Mouse (Mus musculus) MEL (cell line): ENCODE data around the gene Pianp. TPM values are rescaled to one million over a fixed set of nuclear protein-coding genes. Genes with fewer than 3 reads are reported as not detected.
A peak's percentile ranks its signal among the peaks of the same experiment; 100 is the strongest.

ENCODE experiments used
- DNase-seq: peaks from one replicate; pipeline ENCODE4 v3.0.0; 2011; ENCODE audit warnings: low read depth, low spot score
- H3K27ac ChIP-seq: 2 replicates; pipeline ENCODE4 v1.5.1; 2012; ENCODE audit warnings: low read depth, mild to moderate bottlenecking, control low read depth, low read length, moderate library complexity; ENCODE audit not compliant: control insufficient read depth
- H3K27me3 ChIP-seq, 2 experiments: fragments of 150-350 bp in 1 of 2; sonication (generic) in 1 of 2; 2 replicates each; pipeline ENCODE4 v1.6.1; 2012; ENCODE audit warnings: low read length in 2 of 2, mild to moderate bottlenecking in 2 of 2, improper control_type of control experiment in 1 of 2, moderate library complexity in 1 of 2; ENCODE audit not compliant: insufficient read depth in 2 of 2, control insufficient read depth in 1 of 2
- H3K36me3 ChIP-seq, 2 experiments: 2 replicates each; pipeline ENCODE4 v1.6.1; 2012 to 2014; ENCODE audit warnings: low read length in 2 of 2, improper control_type of control experiment in 1 of 2, inconsistent platforms in 1 of 2, mild to moderate bottlenecking in 1 of 2; ENCODE audit not compliant: insufficient read depth in 2 of 2, control insufficient read depth in 1 of 2
- H3K4me1 ChIP-seq, 2 experiments: fragments of 150-350 bp in 1 of 2; sonication (generic) in 1 of 2; 2 replicates each; pipeline ENCODE4 v1.6.1; 2012; ENCODE audit warnings: low read length in 2 of 2, improper control_type of control experiment in 1 of 2, mild to moderate bottlenecking in 1 of 2; ENCODE audit not compliant: insufficient read depth in 2 of 2, control insufficient read depth in 1 of 2
- H3K4me3 ChIP-seq, 2 experiments: fragments of 150-350 bp in 1 of 2; sonication (generic) in 1 of 2; 2 replicates each; pipeline ENCODE4 v1.5.1; 2012; ENCODE audit warnings: low read depth in 2 of 2, low read length in 2 of 2, mild to moderate bottlenecking in 2 of 2, moderate library complexity in 2 of 2, control low read depth in 1 of 2, improper control_type of control experiment in 1 of 2; ENCODE audit not compliant: control insufficient read depth in 1 of 2, insufficient read depth in 1 of 2
- H3K79me2 ChIP-seq: 2 replicates; pipeline ENCODE4 v1.6.1; 2012; ENCODE audit warnings: mild to moderate bottlenecking, low read length, moderate library complexity; ENCODE audit not compliant: control insufficient read depth, poor library complexity, insufficient read depth
- H3K9ac ChIP-seq: 2 replicates; pipeline ENCODE4 v1.6.1; 2012; ENCODE audit warnings: low read depth, mild to moderate bottlenecking, control low read depth, low read length, moderate library complexity; ENCODE audit not compliant: control insufficient read depth, poor library complexity, severe bottlenecking
- H3K9me3 ChIP-seq: fragments of 150-350 bp; sonication (generic); replicated peaks from 2 replicates; pipeline ENCODE4 v1.6.1; 2012; ENCODE audit warnings: mild to moderate bottlenecking, low read length, improper control_type of control experiment, moderate library complexity; ENCODE audit not compliant: insufficient read depth
- BHLHE40 ChIP-seq: IDR thresholded peaks from 2 replicates; pipeline ENCODE4 v1.6.1; 2012; ENCODE audit warnings: low read depth, mild to moderate bottlenecking, inconsistent platforms, low read length, improper control_type of control experiment, borderline replicate concordance
- CHD1 ChIP-seq: IDR thresholded peaks from 2 replicates; pipeline ENCODE4 v1.6.1; 2012; ENCODE audit warnings: low read depth, mild to moderate bottlenecking, inconsistent platforms, low read length, improper control_type of control experiment
- CHD2 ChIP-seq: IDR thresholded peaks from 2 replicates; pipeline ENCODE4 v1.6.1; 2011; ENCODE audit warnings: low read length, improper control_type of control experiment
- CTCF ChIP-seq, 3 experiments: IDR thresholded peaks in 2 of 3; conservative IDR thresholded peaks in 1 of 3; 2 replicates each; pipeline ENCODE4 v1.5.1; 2011 to 2012; ENCODE audit warnings: low read length in 3 of 3, low read depth in 2 of 3, mild to moderate bottlenecking in 2 of 3, improper control_type of control experiment in 1 of 3, inconsistent platforms in 1 of 3, mixed read lengths in 1 of 3, moderate library complexity in 1 of 3; ENCODE audit not compliant: control insufficient read depth in 1 of 3, insufficient read depth in 1 of 3, poor library complexity in 1 of 3, severe bottlenecking in 1 of 3
- E2F4 ChIP-seq: IDR thresholded peaks from 2 replicates; pipeline ENCODE4 v1.6.1; 2011; ENCODE audit warnings: low read depth, low read length, improper control_type of control experiment, borderline replicate concordance
- ELF1 ChIP-seq: IDR thresholded peaks from 2 replicates; pipeline ENCODE4 v1.6.1; 2014; ENCODE audit warnings: low read depth, mild to moderate bottlenecking, inconsistent platforms, low read length, improper control_type of control experiment, moderate library complexity
- EP300 ChIP-seq, 2 experiments: IDR thresholded peaks; 2 replicates each; pipeline ENCODE4 v1.6.1; 2011; ENCODE audit warnings: improper control_type of control experiment in 2 of 2, low read length in 2 of 2, low read depth in 1 of 2, mild to moderate bottlenecking in 1 of 2
- GABPA ChIP-seq: IDR thresholded peaks from 2 replicates; pipeline ENCODE4 v1.6.1; 2012; ENCODE audit warnings: low read depth, mild to moderate bottlenecking, inconsistent platforms, low read length, improper control_type of control experiment, moderate library complexity
- GATA1 ChIP-seq: IDR thresholded peaks from 2 replicates; pipeline ENCODE4 v1.6.1; 2011; ENCODE audit warnings: low read depth, low read length, improper control_type of control experiment
- HCFC1 ChIP-seq: IDR thresholded peaks from 2 replicates; pipeline ENCODE4 v1.6.1; 2012; ENCODE audit warnings: low read depth, mild to moderate bottlenecking, inconsistent platforms, low read length, improper control_type of control experiment, moderate library complexity
- JUND ChIP-seq: IDR thresholded peaks from 2 replicates; pipeline ENCODE4 v1.6.1; 2011; ENCODE audit warnings: low read depth, mild to moderate bottlenecking, improper control_type of control experiment, low read length
- MAFK ChIP-seq: IDR thresholded peaks from 2 replicates; pipeline ENCODE4 v1.6.1; 2011; ENCODE audit warnings: low read depth, mild to moderate bottlenecking, low read length, improper control_type of control experiment, borderline replicate concordance
- MAX ChIP-seq: IDR thresholded peaks from 2 replicates; pipeline ENCODE4 v1.6.1; 2011; ENCODE audit warnings: low read length, improper control_type of control experiment
- MAZ ChIP-seq: IDR thresholded peaks from 2 replicates; pipeline ENCODE4 v1.6.1; 2012; ENCODE audit warnings: low read depth, mild to moderate bottlenecking, inconsistent platforms, low read length, improper control_type of control experiment
- MEF2A ChIP-seq: IDR thresholded peaks from 2 replicates; pipeline ENCODE4 v1.6.1; 2014; ENCODE audit warnings: low read depth, mild to moderate bottlenecking, inconsistent platforms, low read length, improper control_type of control experiment; ENCODE audit not compliant: poor library complexity, insufficient replicate concordance, severe bottlenecking; ENCODE audit errors: extremely low read depth
- MXI1 ChIP-seq: IDR thresholded peaks from 2 replicates; pipeline ENCODE4 v1.6.1; 2011; ENCODE audit warnings: mild to moderate bottlenecking, low read depth, low read length, improper control_type of control experiment
- MYB ChIP-seq: IDR thresholded peaks from 2 replicates; pipeline ENCODE4 v1.6.1; 2011; ENCODE audit warnings: mild to moderate bottlenecking, low read depth, low read length, improper control_type of control experiment
- MYC ChIP-seq: IDR thresholded peaks from 2 replicates; pipeline ENCODE4 v1.6.1; 2011; ENCODE audit warnings: low read depth, mild to moderate bottlenecking, low read length, improper control_type of control experiment, moderate library complexity
- NRF1 ChIP-seq: IDR thresholded peaks from 2 replicates; pipeline ENCODE4 v1.6.1; 2014; ENCODE audit warnings: low read depth, mild to moderate bottlenecking, inconsistent platforms, low read length, improper control_type of control experiment, moderate library complexity; ENCODE audit not compliant: poor library complexity, insufficient read depth, severe bottlenecking
- POLR2A ChIP-seq, 2 experiments: IDR thresholded peaks; 2 replicates each; pipeline ENCODE4 v1.6.1; 2011 to 2012; ENCODE audit warnings: low read length in 2 of 2, mild to moderate bottlenecking in 2 of 2, control low read depth in 1 of 2, improper control_type of control experiment in 1 of 2, low read depth in 1 of 2, moderate library complexity in 1 of 2; ENCODE audit not compliant: control insufficient read depth in 1 of 2, insufficient read depth in 1 of 2, poor library complexity in 1 of 2
- POLR2AphosphoS2 ChIP-seq: IDR thresholded peaks from 2 replicates; pipeline ENCODE4 v1.6.1; 2011; ENCODE audit warnings: low read length, improper control_type of control experiment
- POLR2AphosphoS5 ChIP-seq: IDR thresholded peaks from 2 replicates; pipeline ENCODE4 v1.6.1; 2012; ENCODE audit warnings: low read depth, borderline replicate concordance, mild to moderate bottlenecking, inconsistent platforms, low read length, moderate library complexity, mixed read lengths
- SIN3A ChIP-seq: IDR thresholded peaks from 2 replicates; pipeline ENCODE4 v1.6.1; 2012; ENCODE audit warnings: low read length, improper control_type of control experiment, inconsistent platforms
- SMC3 ChIP-seq: IDR thresholded peaks from 2 replicates; pipeline ENCODE4 v1.6.1; 2011; ENCODE audit warnings: low read depth, low read length, improper control_type of control experiment
- TAL1 ChIP-seq: IDR thresholded peaks from 2 replicates; pipeline ENCODE4 v1.6.1; 2012; ENCODE audit warnings: mild to moderate bottlenecking, inconsistent platforms, low read length, moderate library complexity, mixed read lengths
- TBP ChIP-seq: IDR thresholded peaks from 2 replicates; pipeline ENCODE4 v1.8.0; 2011; ENCODE audit warnings: low read depth, low read length, improper control_type of control experiment
- UBTF ChIP-seq: IDR thresholded peaks from 2 replicates; pipeline ENCODE4 v1.6.1; 2012; ENCODE audit warnings: low read depth, mild to moderate bottlenecking, inconsistent platforms, low read length, improper control_type of control experiment, moderate library complexity, borderline replicate concordance; ENCODE audit not compliant: insufficient read depth
- ZKSCAN1 ChIP-seq: IDR thresholded peaks from 2 replicates; pipeline ENCODE4 v1.6.1; 2012; ENCODE audit warnings: low read depth, mild to moderate bottlenecking, inconsistent platforms, low read length, improper control_type of control experiment, moderate library complexity
- polyA plus RNA-seq, 2 experiments: library from polyadenylated mRNA; stranded (reverse) in 1 of 2; unstranded in 1 of 2; fragments of >175 nt in 1 of 2; fragments of >200 nt in 1 of 2; gene quantifications; 2 replicates each; pipeline versions ENCODE4 v1.2.1 to v1.2.4; 2012; ENCODE audit warnings: low replicate concordance in 2 of 2, low read depth in 1 of 2; ENCODE audit not compliant: insufficient read length in 2 of 2, insufficient read depth in 1 of 2, missing spikeins in 1 of 2
- total RNA-seq: library from RNA; depleted of rRNA; stranded (reverse); fragments of 300-350 nt; gene quantifications from 2 replicates; pipeline ENCODE4 v1.2.3, GENCODE M21; 2012

Gene Pianp
- total and polyA plus RNA-seq, 3 experiments: 0.19 to 5.5 TPM; not detected in 1

DNA sequence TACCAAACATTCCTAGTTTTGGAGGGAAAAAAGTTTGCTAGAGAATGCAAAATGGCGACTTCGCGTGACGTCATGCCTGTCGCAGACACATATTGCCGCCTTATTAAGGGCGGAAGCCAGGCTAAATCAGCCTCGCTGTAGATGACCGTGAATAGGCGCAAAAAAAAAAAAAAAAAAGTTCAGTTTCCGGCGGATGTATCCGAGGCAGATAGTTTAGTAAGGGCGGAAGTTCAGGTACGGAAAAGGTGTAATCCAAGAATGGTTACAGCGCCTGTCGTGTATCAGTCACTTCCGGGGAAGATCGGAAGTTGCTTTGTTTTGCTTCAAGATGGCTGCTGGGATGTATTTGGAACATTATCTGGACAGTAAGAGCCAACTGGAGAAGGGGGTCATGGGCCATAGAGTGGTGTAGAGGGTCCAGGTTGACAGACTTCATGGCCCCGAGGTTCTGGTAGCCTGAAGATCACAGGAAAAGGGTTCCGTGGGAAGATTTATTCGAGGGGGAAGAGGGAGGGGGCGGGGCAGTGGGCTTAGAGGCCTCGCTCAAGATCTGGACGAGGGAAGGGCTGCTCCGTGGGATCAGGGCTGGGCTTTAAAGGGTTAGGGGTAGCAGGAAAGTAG lies 43.1 kb downstream of the Pianp start, which contains the start of gene Ing4 (continued):
- TF ChIP-seq CTCF (IDR thresholded peaks at IDR 0.05 in 2 of 3, conservative IDR thresholded peaks at IDR 0.05 in 1 of 3; ENCODE audit: control insufficient read depth in 1 of 3, insufficient read depth in 1 of 3, low read depth in 2 of 3, low read length in 3 of 3, poor library complexity in 1 of 3, severe bottlenecking in 1 of 3) (no peak), CHD2 (no peak)

DNA sequence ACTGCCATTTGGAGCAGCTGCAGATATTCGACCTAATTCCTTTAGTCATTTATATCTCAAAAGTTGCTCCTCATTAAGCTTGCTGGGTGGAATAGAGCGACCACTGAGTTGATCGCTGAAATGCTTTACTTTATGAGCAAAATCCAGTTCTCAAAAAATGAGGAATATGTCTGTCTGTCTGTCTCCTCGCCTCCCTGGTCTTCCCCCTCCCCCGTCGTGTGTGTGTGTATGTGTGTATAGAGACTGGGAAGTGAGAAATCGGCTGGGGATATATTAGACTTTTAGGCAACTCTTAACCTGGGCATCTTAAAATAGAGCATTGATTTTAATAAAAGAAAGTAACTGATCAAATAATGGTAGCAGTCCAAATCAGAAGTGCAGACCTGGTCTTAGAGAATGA lies 43.7 kb downstream of the Pianp start:
- peaks cover 5% of the 10 kb centered on the region; the same call in 1 of the 2 replicates for H3K79me2 ChIP-seq
- peak overlapping the region; percentile 81 to 86 for H3K4me3 ChIP-seq
- H3K27ac ChIP-seq: peak overlapping the region; percentile 88
- H3K4me1 ChIP-seq: peaks cover 13 to 18% of the 10 kb centered on the region in 2 experiments
- peaks cover 0 to 22% of the 10 kb centered on the region in 2 experiments; a peak in 3 of 4 replicates for H3K36me3 ChIP-seq
- DNase-seq: peak; percentile 49
- H3K9me3 ChIP-seq: no peaks in the 10 kb centered on the region
- TF ChIP-seq POLR2AphosphoS5 (no peak), JUND (peak; percentile 42; the same call in 1 of the 2 replicates)
- peak overlapping the region; percentile 80 for H3K9ac ChIP-seq
- H3K27me3 ChIP-seq: no peaks in the 10 kb centered on the region

DNA sequence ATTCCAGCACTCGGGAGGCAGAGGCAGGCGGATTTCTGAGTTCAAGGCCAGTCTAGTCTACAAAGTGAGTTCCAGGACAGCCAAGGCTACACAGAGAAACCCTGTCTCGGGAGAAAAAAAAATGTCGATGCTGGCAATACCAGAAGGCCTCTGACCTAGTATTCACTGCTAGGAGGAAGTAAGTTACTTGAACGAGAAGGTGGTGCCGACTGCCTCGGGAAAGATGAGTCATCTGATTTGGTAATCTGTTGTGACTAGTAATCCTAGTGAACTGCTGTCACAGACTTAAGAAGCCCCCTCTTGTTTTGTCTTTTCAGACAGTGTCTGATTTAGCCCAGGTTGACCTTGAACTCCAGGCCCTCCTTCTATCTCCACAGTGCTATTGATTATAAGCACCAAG lies 44.6 kb downstream of the Pianp start:
- H3K9me3 ChIP-seq: no peaks in the 10 kb centered on the region
- peaks cover 5% of the 10 kb centered on the region; the same call in 1 of the 2 replicates for H3K79me2 ChIP-seq
- H3K9ac ChIP-seq: peak overlapping the region; percentile 80
- peak; percentile 91 for DNase-seq
- H3K4me1 ChIP-seq: peaks cover 13 to 18% of the 10 kb centered on the region in 2 experiments
- H3K4me3 ChIP-seq: peak overlapping the region; percentile 81 to 86
- no peaks in the 10 kb centered on the region for H3K27me3 ChIP-seq
- peaks cover 0 to 22% of the 10 kb centered on the region in 2 experiments; a peak in 3 of 4 replicates for H3K36me3 ChIP-seq
- peak overlapping the region; percentile 88 for H3K27ac ChIP-seq
- TF ChIP-seq TBP: peak; percentile 38; the same call in 1 of the 2 replicates
- no peak for TF ChIP-seq NRF1
- TF ChIP-seq POLR2AphosphoS2: no peak
- TF ChIP-seq MEF2A: no peak
- no peak for TF ChIP-seq MAZ
- no peak for TF ChIP-seq GABPA
- TF ChIP-seq MAFK: peak; percentile 73; the same call in 1 of the 2 replicates
- no peak for TF ChIP-seq ZKSCAN1
- no peak for TF ChIP-seq MAX
- TF ChIP-seq EP300 (IDR thresholded peaks at IDR 0.05; ENCODE audit: low read depth in 1 of 2, low read length in 2 of 2): peak; percentile 32 to 74; a peak in 2 of 4 replicates
- TF ChIP-seq UBTF: no peak
- no peak for TF ChIP-seq TAL1
- TF ChIP-seq SMC3: no peak
- no peak for TF ChIP-seq CHD1
- TF ChIP-seq GATA1: no peak
- no peak for TF ChIP-seq POLR2AphosphoS5
- peak in 1 of 2 experiments; percentile 58; a peak in 2 of 4 replicates for TF ChIP-seq POLR2A (IDR thresholded peaks at IDR 0.05; ENCODE audit: control insufficient read depth in 1 of 2, insufficient read depth in 1 of 2, low read depth in 1 of 2, low read length in 2 of 2, poor library complexity in 1 of 2)
- no peak for TF ChIP-seq BHLHE40
- TF ChIP-seq E2F4: no peak
- TF ChIP-seq MXI1: peak; percentile 30; the same call in 1 of the 2 replicates
- TF ChIP-seq ELF1: no peak
- TF ChIP-seq MYB: no peak
- TF ChIP-seq MYC: no peak
- TF ChIP-seq HCFC1: peak; percentile 60; the same call in 1 of the 2 replicates
- peak; percentile 61; the same call in 1 of the 2 replicates for TF ChIP-seq SIN3A
